Mouse (Mus musculus) heart, embryonic 13.5 days (tissue): Measurements from ENCODE around the gene Sycp3. TPM values are rescaled to one million over a fixed set of nuclear protein-coding genes. Genes with fewer than 3 reads are reported as not detected.

ENCODE experiments used
- ATAC-seq: fragments of 200-750 bp; cut with Nextera tagmentation; 2 replicates; pipeline ENCODE4 v1.8.0; 2017; ENCODE audit warnings: moderate TSS enrichment; ENCODE audit not compliant: insufficient number of reproducible peaks, low FRiP score, low TSS enrichment; ENCODE audit errors: extremely low read depth
- H3K27ac ChIP-seq: fragments of 300-500 bp; sonication (generic); replicated peaks from 2 replicates; pipeline ENCODE4 v1.5.1; 2015; ENCODE audit warnings: moderate library complexity, mild to moderate bottlenecking, inconsistent platforms
- H3K27me3 ChIP-seq: fragments of 300-500 bp; sonication (generic); replicated peaks from 2 replicates; pipeline ENCODE4 v1.6.1; 2015; ENCODE audit warnings: mild to moderate bottlenecking, inconsistent platforms
- H3K36me3 ChIP-seq: fragments of 300-500 bp; sonication (generic); 2 replicates; pipeline ENCODE4 v1.6.1; 2015; ENCODE audit warnings: mild to moderate bottlenecking, inconsistent platforms
- H3K4me1 ChIP-seq: fragments of 300-500 bp; sonication (generic); 2 replicates; pipeline ENCODE4 v1.6.1; 2015; ENCODE audit warnings: inconsistent platforms
- H3K4me2 ChIP-seq: fragments of 300-500 bp; sonication (generic); 2 replicates; pipeline ENCODE4 v1.6.1; 2015; ENCODE audit warnings: inconsistent platforms, mild to moderate bottlenecking, moderate library complexity
- H3K4me3 ChIP-seq: fragments of 300-500 bp; sonication (generic); 2 replicates; pipeline ENCODE4 v1.5.1; 2015; ENCODE audit warnings: moderate library complexity, mild to moderate bottlenecking, inconsistent platforms
- H3K9ac ChIP-seq: fragments of 300-500 bp; sonication (generic); 2 replicates; pipeline ENCODE4 v1.6.1; 2015; ENCODE audit warnings: inconsistent platforms, mild to moderate bottlenecking, moderate library complexity
- H3K9me3 ChIP-seq: fragments of 300-500 bp; sonication (generic); 2 replicates; pipeline ENCODE4 v1.6.1; 2016; ENCODE audit warnings: inconsistent platforms
- WGBS: fragments of 180-500 bp; shearing (Covaris S2); methylation state at CpG from one replicate; pipeline ENCODE4 v1.1.7; 2015; ENCODE audit warnings: mixed read lengths; 5-methylcytosine and 5-hydroxymethylcytosine counted together
- polyA plus RNA-seq: library from polyadenylated mRNA; unstranded; fragments of >200 nt; fragmentation: Nextera tagmentation; extraction: Ambion mirVana; gene quantifications from 2 replicates; pipeline ENCODE4 v1.2.1, GENCODE M21; 2015

Sycp3 gene
- polyA plus RNA-seq, 1 experiment from 2014 or later = 0.36 TPM

GRCm38 (mm10) chr10:88501886-88502765 is 42.8 kb downstream of the Sycp3 start:
- WGBS = 57% methylated on average over 13 of the region's 13 CpGs

GRCm38 (mm10) chr10:88502919-88503318 is 43.5 kb downstream of the Sycp3 start:
- no peaks in the 10 kb centered on the region for H3K36me3 ChIP-seq
- no peaks in the 10 kb centered on the region for H3K9me3 ChIP-seq
- peaks cover 35% of the 10 kb centered on the region for H3K4me1 ChIP-seq
- WGBS = 16% methylated on average over 4 of the region's 4 CpGs
- peak overlapping the region; percentile 93 for H3K9ac ChIP-seq
- peak overlapping the region; percentile 76 for H3K27ac ChIP-seq
- no peak for ATAC-seq
- peak overlapping the region; percentile 85 for H3K4me3 ChIP-seq
- no peaks in the 10 kb centered on the region for H3K27me3 ChIP-seq
- H3K4me2 ChIP-seq = peak overlapping the region; percentile 91

More at GRCm38 (mm10) chr10:88501886-88502765, 42.8 kb downstream of the Sycp3 start:
- H3K27ac ChIP-seq = 0 out of 2 replicates have a peak overlapping the region, but pooled peaks have one; percentile 9
- no peaks in the 10 kb centered on the region for H3K27me3 ChIP-seq
- ATAC-seq = no peak
- H3K4me3 ChIP-seq = peak overlapping the region; percentile 85; the same call in 1 of the 2 replicates
- no peaks in the 10 kb centered on the region for H3K36me3 ChIP-seq
- peaks cover 35% of the 10 kb centered on the region for H3K4me1 ChIP-seq
- H3K4me2 ChIP-seq = peak overlapping the region; percentile 91
- H3K9ac ChIP-seq = 0 out of 2 replicates have a peak overlapping the region, but pooled peaks have one; percentile 0
- no peaks in the 10 kb centered on the region for H3K9me3 ChIP-seq

- peak within 1 kb of the TSS; percentile 91 for H3K4me2 ChIP-seq
- WGBS = under 1% methylated on average over 59 of the region's 80 CpGs
- peak within 1 kb of the TSS; percentile 76 for H3K27ac ChIP-seq
- H3K4me1 ChIP-seq = peaks cover 35% of the 10 kb centered on the region
- peak within 1 kb of the TSS; percentile 85 for H3K4me3 ChIP-seq
- no peaks in the 10 kb centered on the region for H3K36me3 ChIP-seq
- peak; percentile 97 for ATAC-seq
- no peaks in the 10 kb centered on the region for H3K9me3 ChIP-seq
- H3K9ac ChIP-seq = peak within 1 kb of the TSS; percentile 93
- H3K27me3 ChIP-seq = no peaks in the 10 kb centered on the region
These were observed 44.3 kb downstream of the Sycp3 start, which contains the start of gene Chpt1 for GRCm38 (mm10) chr10:88503421-88504314. Gene Chpt1 (minus strand): TSS chr10:88504073.

GRCm38 (mm10) chr10:88504481-88504880 is 45.1 kb downstream of the Sycp3 start:
- no peak for ATAC-seq
- peaks cover 35% of the 10 kb centered on the region for H3K4me1 ChIP-seq
- H3K27me3 ChIP-seq = no peaks in the 10 kb centered on the region
- peak overlapping the region; percentile 74; the same call in 1 of the 2 replicates for H3K9ac ChIP-seq
- WGBS = 49% methylated on average over 3 of the region's 3 CpGs
- H3K4me2 ChIP-seq = peak overlapping the region; percentile 91
- no peak overlapping the region for H3K27ac ChIP-seq
- H3K9me3 ChIP-seq = no peaks in the 10 kb centered on the region
- H3K36me3 ChIP-seq = no peaks in the 10 kb centered on the region
- 0 out of 2 replicates have a peak overlapping the region, but pooled peaks have one; percentile 85 for H3K4me3 ChIP-seq

GRCm38 (mm10) chr10:88505256-88505655 is 45.9 kb downstream of the Sycp3 start:
- no peak overlapping the region for H3K4me3 ChIP-seq
- no peak for ATAC-seq
- H3K9me3 ChIP-seq = no peaks in the 10 kb centered on the region
- no peak overlapping the region for H3K4me2 ChIP-seq
- H3K27me3 ChIP-seq = no peaks in the 10 kb centered on the region
- no peaks in the 10 kb centered on the region for H3K36me3 ChIP-seq
- no peak overlapping the region for H3K9ac ChIP-seq
- H3K4me1 ChIP-seq = peaks cover 40% of the 10 kb centered on the region
- no peak overlapping the region for H3K27ac ChIP-seq
- 58% methylated on average over 5 of the region's 5 CpGs for WGBS

GRCm38 (mm10) chr10:88507691-88508143 is 48.3 kb downstream of the Sycp3 start:
- Histone ChIP-seq H3K4me3 (no peak overlapping the region), H3K4me2 (no peak overlapping the region), H3K36me3 (no peaks in the 10 kb centered on the region), H3K27ac (no peak overlapping the region), H3K4me1 (peaks cover 27% of the 10 kb centered on the region), H3K9me3 (no peaks in the 10 kb centered on the region), H3K27me3 (no peaks in the 10 kb centered on the region), H3K9ac (no peak overlapping the region)
- 56% methylated on average over 7 of the region's 7 CpGs for WGBS
- no peak for ATAC-seq

GRCm38 (mm10) chr10:88510503-88511271 is 51.3 kb downstream of the Sycp3 start:
- ATAC-seq = no peak
- peak overlapping the region; percentile 46 for H3K4me2 ChIP-seq
- no peaks in the 10 kb centered on the region for H3K27me3 ChIP-seq
- H3K36me3 ChIP-seq = no peaks in the 10 kb centered on the region
- H3K4me1 ChIP-seq = peaks cover 22% of the 10 kb centered on the region
- H3K9ac ChIP-seq = 0 out of 2 replicates have a peak overlapping the region, but pooled peaks have one; percentile 37
- WGBS = 32% methylated on average over 12 of the region's 12 CpGs
- H3K4me3 ChIP-seq = no peak overlapping the region
- no peaks in the 10 kb centered on the region for H3K9me3 ChIP-seq
- H3K27ac ChIP-seq = peak overlapping the region; percentile 74

- Histone ChIP-seq H3K9ac (no peak overlapping the region), H3K4me2 (peak overlapping the region; percentile 46; the same call in 1 of the 2 replicates), H3K36me3 (no peaks in the 10 kb centered on the region), H3K27ac (peak overlapping the region; percentile 74), H3K4me1 (peaks cover 22% of the 10 kb centered on the region), H3K27me3 (no peaks in the 10 kb centered on the region), H3K4me3 (no peak overlapping the region), H3K9me3 (no peaks in the 10 kb centered on the region)
- no peak for ATAC-seq
- 84% methylated on average over 9 of the region's 9 CpGs for WGBS
These were observed 52.0 kb downstream of the Sycp3 start for GRCm38 (mm10) chr10:88511355-88511754.

- ATAC-seq = no peak
- no peak overlapping the region for H3K4me2 ChIP-seq
These were observed 54.3 kb downstream of the Sycp3 start for GRCm38 (mm10) chr10:88513574-88514135.

GRCm38 (mm10) chr10:88514495-88514894 is 55.1 kb downstream of the Sycp3 start:
- Histone ChIP-seq H3K9me3 (no peaks in the 10 kb centered on the region), H3K27ac (no peak overlapping the region), H3K36me3 (no peaks in the 10 kb centered on the region), H3K9ac (no peak overlapping the region), H3K4me1 (peaks cover 22% of the 10 kb centered on the region), H3K4me2 (no peak overlapping the region), H3K4me3 (no peak overlapping the region), H3K27me3 (no peaks in the 10 kb centered on the region)
- WGBS = 63% methylated on average over 2 of the region's 2 CpGs
- no peak for ATAC-seq

More at GRCm38 (mm10) chr10:88513574-88514135, 54.3 kb downstream of the Sycp3 start:
- Histone ChIP-seq H3K4me1 (peaks cover 22% of the 10 kb centered on the region), H3K9me3 (no peaks in the 10 kb centered on the region), H3K4me3 (no peak overlapping the region), H3K9ac (no peak overlapping the region), H3K27ac (no peak overlapping the region), H3K36me3 (no peaks in the 10 kb centered on the region), H3K27me3 (no peaks in the 10 kb centered on the region)
- WGBS = 65% methylated on average over 8 of the region's 8 CpGs
